10 mouse cellular contexts compared by ENCODE assay signal in the genomic region with DNA sequence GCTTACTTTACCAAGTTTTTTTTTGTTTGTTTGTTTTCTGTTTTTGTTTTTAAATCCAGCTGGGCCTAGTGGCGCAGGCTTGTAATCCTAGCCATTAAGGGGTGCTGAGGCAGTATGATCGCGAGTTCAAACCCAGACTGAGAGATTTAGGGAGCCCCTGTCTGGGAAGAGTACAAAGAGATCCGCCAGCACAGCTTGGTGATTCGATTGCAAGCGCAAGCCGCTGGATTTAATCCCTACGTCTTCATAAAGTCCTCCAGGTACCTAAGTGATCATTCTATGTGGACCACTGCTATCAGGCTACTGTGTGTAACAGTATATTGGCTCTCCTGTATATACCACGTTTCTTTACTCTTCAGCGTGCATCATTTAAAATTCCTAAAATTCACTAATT. TPM values are rescaled to one million over a fixed set of nuclear protein-coding genes. Genes with fewer than 3 reads are reported as not detected.
DNase-seq lines count a peak whose midpoint lies in the region; ATAC-seq and TF ChIP-seq lines count a peak whose summit lies in the region.
"Had no signal": no experiment of that assay in that cellular context is flagged by ENCODE, and none has a peak within 500 bp of the region (broad histone marks: within the 10 kb centered on the region; RNA-seq: fewer than 3 reads in every experiment).

No protein-coding gene starts in this region.

- H3K4me2 ChIP-seq in heart, embryonic 11.5 days, result peak overlapping the region; percentile 73
- H3K4me2 ChIP-seq in hindbrain, embryonic 11.5 days (replicated peaks; ENCODE audit: low read depth, low read length), result peak overlapping the region; percentile 62

- no peak for ATAC-seq in heart, embryonic 11.5 days (replicated peaks; ENCODE audit: insufficient number of reproducible peaks, low FRiP score, low TSS enrichment)
- ATAC-seq in hindbrain, embryonic 11.5 days (ENCODE audit: low FRiP score), result peak; percentile 44; the same call in 1 of the 2 replicates

- no peak overlapping the region for H3K27ac ChIP-seq in heart, embryonic 11.5 days (ENCODE audit: low read depth, low read length)
- H3K27ac ChIP-seq in bone marrow macrophage, adult 2 months (ENCODE audit: insufficient read depth, low read depth, low read length), result no peak overlapping the region
- H3K27ac ChIP-seq in hindbrain, embryonic 11.5 days (ENCODE audit: low read depth, low read length), result no peak overlapping the region
- H3K27ac ChIP-seq in macrophage, result no peak overlapping the region

- no peaks in the 10 kb centered on the region for H3K79me2 ChIP-seq in macrophage (ENCODE audit: inconsistent target)

- peaks cover 8% of the 10 kb centered on the region for H3K27me3 ChIP-seq in heart, embryonic 11.5 days (ENCODE audit: control insufficient read depth, insufficient read depth, low read length)
- H3K27me3 ChIP-seq in hindbrain, embryonic 11.5 days (ENCODE audit: control insufficient read depth, insufficient read depth, low read length), result peaks cover 13% of the 10 kb centered on the region

- H3K36me3 ChIP-seq in heart, embryonic 11.5 days (ENCODE audit: control insufficient read depth, insufficient read depth, low read length), result no peaks in the 10 kb centered on the region
- H3K36me3 ChIP-seq in hindbrain, embryonic 11.5 days (ENCODE audit: control insufficient read depth, insufficient read depth, low read length), result no peaks in the 10 kb centered on the region
- H3K36me3 ChIP-seq in macrophage (ENCODE audit: inconsistent target), result no peaks in the 10 kb centered on the region

- no peak for TF ChIP-seq POLR2A in bone marrow macrophage, adult 2 months (IDR thresholded peaks at IDR 0.05; ENCODE audit: borderline replicate concordance, low read depth, low read length)

- H3K4me3 ChIP-seq in heart, embryonic 11.5 days (ENCODE audit: low read depth, low read length), result peak overlapping the region; percentile 41
- H3K4me3 ChIP-seq in bone marrow macrophage, adult 2 months (ENCODE audit: insufficient read depth, low read length), result peak overlapping the region; percentile 54
- peak overlapping the region; percentile 37 for H3K4me3 ChIP-seq in hindbrain, embryonic 11.5 days (ENCODE audit: low read depth, low read length)
- 0 out of 2 replicates have a peak overlapping the region, but pooled peaks have one; percentile 5 for H3K4me3 ChIP-seq in macrophage (ENCODE audit: inconsistent target)
- H3K4me3 ChIP-seq: erythroblast, embryonic 14.5 days had no signal

- H3K9ac ChIP-seq in heart, embryonic 11.5 days (ENCODE audit: low read depth, low read length), result no peak overlapping the region
- H3K9ac ChIP-seq in hindbrain, embryonic 11.5 days (ENCODE audit: low read depth, low read length), result no peak overlapping the region

- H3K4me1 ChIP-seq in heart, embryonic 11.5 days (ENCODE audit: control insufficient read depth, insufficient read depth, low read length), result no peaks in the 10 kb centered on the region
- H3K4me1 ChIP-seq in bone marrow macrophage, adult 2 months (ENCODE audit: control insufficient read depth, insufficient read depth, low read length), result peaks cover 5% of the 10 kb centered on the region
- no peaks in the 10 kb centered on the region for H3K4me1 ChIP-seq in hindbrain, embryonic 11.5 days (replicated peaks; ENCODE audit: control insufficient read depth, insufficient read depth, low read length)

- no peak for DNase-seq in heart, postnatal 14 days
- no peak for DNase-seq in hindbrain, embryonic 11.5 days (ENCODE audit: low spot score)
- no peak for DNase-seq in embryo, embryonic 10.5 days (ENCODE audit: low spot score)
- no peak for DNase-seq in embryo, embryonic 11 days
- DNase-seq in adrenal gland, postnatal 25 days, result no peak

- no peaks in the 10 kb centered on the region for H3K9me3 ChIP-seq in heart, embryonic 11.5 days (replicated peaks; ENCODE audit: control insufficient read depth, low read length)
- no peaks in the 10 kb centered on the region for H3K9me3 ChIP-seq in hindbrain, embryonic 11.5 days (ENCODE audit: control insufficient read depth, low read length)

- no peak for TF ChIP-seq CTCF in bone marrow macrophage, adult 2 months (IDR thresholded peaks at IDR 0.05; ENCODE audit: low read depth, low read length)

- intact Hi-C loops in heart, postnatal 14 days (cut with DNase I), result no loop called here

- 31% methylated on average over 10 of the region's 10 CpGs for WGBS in heart, embryonic 11.5 days (ENCODE audit: insufficient replicate concordance)
- 26% methylated on average over 10 of the region's 10 CpGs for WGBS in hindbrain, embryonic 11.5 days
- WGBS in macrophage (ENCODE audit: missing documents), result 52% methylated on average over 10 of the region's 10 CpGs

RNA-seq across cellular contexts. Expression of a gene that starts 0.3 kb away (rescaled TPM):
- 0.24 TPM in 1 of 2 replicates, not detected in the other for polyA plus RNA-seq in heart, embryonic 11.5 days (2014; fragmentation: Nextera tagmentation; extraction: Ambion mirVana)
- not detected for total RNA-seq in heart, postnatal 14 days (2021)
- polyA plus RNA-seq in bone marrow macrophage, adult 2 months (2012; ENCODE audit: insufficient read depth, insufficient read length, missing spikeins), result not detected in 2 replicates
- 0.42 and 0.50 TPM in 2 replicates for polyA plus RNA-seq in hindbrain, embryonic 11.5 days (2014; fragmentation: Nextera tagmentation; extraction: Ambion mirVana)
- 1 to 10 TPM in 4 of 26 experiments, under 1 TPM in 2, not detected in 20; 0.52 to 2.0 (median 1.0) TPM for total RNA-seq in macrophage (2018; cell fraction: chromatin; rRNA removed)
- total RNA-seq in macrophage (2018; cell fraction: cytosol; rRNA removed), result not detected
- total RNA-seq in macrophage (2018; cell fraction: nucleus; rRNA removed), result under 1 TPM in 4 of 26 experiments, not detected in 22; 0.54 to 0.93 (median 0.69) TPM
- polyA plus RNA-seq in macrophage (2018), result not detected in 3 replicates
- 0.79 and 1.3 TPM in 2 replicates for total RNA-seq in adrenal gland, postnatal 25 days (2021)
- polyA plus RNA-seq: C2C12; erythroblast, embryonic 14.5 days had no signal
